Mouse (Mus musculus): Measurements from ENCODE around the gene Rtkn2.

GRCm38 (mm10) chr10:68075181-68075580 is 95.8 kb downstream of the Rtkn2 start:
- TF ChIP-seq CTCF (IDR thresholded peaks at IDR 0.05; ENCODE audit: low read depth, low read length) (no peak), GATA1 (IDR thresholded peaks at IDR 0.05; ENCODE audit: borderline replicate concordance, low read length) (no peak), POLR2AphosphoS5 (IDR thresholded peaks at IDR 0.05; ENCODE audit: insufficient replicate concordance, low read depth, low read length) (no peak), GATA2 (IDR thresholded peaks at IDR 0.05; ENCODE audit: borderline replicate concordance, low read depth, low read length) (no peak)

Data from G1E (cell line).